Mouse (Mus musculus) midbrain, embryonic 16.5 days (tissue): ENCODE results near the gene Cd82. TPM values are rescaled to one million over a fixed set of nuclear protein-coding genes. Genes with fewer than 3 reads are reported as not detected.

Source experiments
- ATAC-seq: fragments of 200-750 bp; cut with Nextera tagmentation; 2 replicates; pipeline ENCODE4 v1.8.0; 2017; ENCODE audit warnings: moderate TSS enrichment
- H3K27ac ChIP-seq: fragments of 300-500 bp; sonication (generic); 2 replicates; pipeline ENCODE4 v1.5.1; 2014; ENCODE audit warnings: mild to moderate bottlenecking, low read length, mixed read lengths
- H3K27me3 ChIP-seq: fragments of 300-500 bp; sonication (generic); 2 replicates; pipeline ENCODE4 v1.6.1; 2014; ENCODE audit warnings: low read depth, low read length, mixed read lengths; ENCODE audit not compliant: control insufficient read depth, insufficient read depth
- H3K36me3 ChIP-seq: fragments of 300-500 bp; sonication (generic); 2 replicates; pipeline ENCODE4 v1.6.1; 2014; ENCODE audit warnings: mild to moderate bottlenecking, low read length, moderate library complexity, mixed read lengths; ENCODE audit not compliant: control insufficient read depth, insufficient read depth
- H3K4me1 ChIP-seq: fragments of 300-500 bp; sonication (generic); 2 replicates; pipeline ENCODE4 v1.6.1; 2014; ENCODE audit warnings: mild to moderate bottlenecking, low read length, mixed read lengths; ENCODE audit not compliant: control insufficient read depth, insufficient read depth
- H3K4me2 ChIP-seq: fragments of 300-500 bp; sonication (generic); 2 replicates; pipeline ENCODE4 v1.6.1; 2014; ENCODE audit warnings: mild to moderate bottlenecking, low read length, mixed read lengths
- H3K4me3 ChIP-seq: fragments of 300-500 bp; sonication (generic); 2 replicates; pipeline ENCODE4 v1.5.1; 2014; ENCODE audit warnings: low read depth, mild to moderate bottlenecking, low read length, moderate library complexity, mixed read lengths
- H3K9ac ChIP-seq: fragments of 300-500 bp; sonication (generic); 2 replicates; pipeline ENCODE4 v1.6.1; 2014; ENCODE audit warnings: low read depth, low read length, mixed read lengths
- H3K9me3 ChIP-seq: fragments of 300-500 bp; sonication (generic); replicated peaks from 2 replicates; pipeline ENCODE4 v1.6.1; 2014; ENCODE audit warnings: mild to moderate bottlenecking, low read length, mixed read lengths; ENCODE audit not compliant: control insufficient read depth, poor library complexity, severe bottlenecking
- WGBS: fragments of 180-500 bp; shearing (Covaris S2); extraction: QIAGEN DNeasy Blood & Tissue Kit; methylation state at CpG from one replicate; pipeline ENCODE4 v1.1.7; 2014; 5-methylcytosine and 5-hydroxymethylcytosine counted together
- polyA plus RNA-seq: library from polyadenylated mRNA; unstranded; fragments of >200 nt; fragmentation: Nextera tagmentation; extraction: Ambion mirVana; gene quantifications from 2 replicates; pipeline ENCODE4 v1.2.1, GENCODE M21; 2015

Gene Cd82
- polyA plus RNA-seq, 1 experiment from 2014 or later, result 19.5 TPM

- H3K9ac ChIP-seq, result no peak overlapping the region
- 67% methylated on average over 3 of the region's 3 CpGs for WGBS
- no peaks in the 10 kb centered on the region for H3K27me3 ChIP-seq
- no peak overlapping the region for H3K4me3 ChIP-seq
- H3K4me2 ChIP-seq, result no peak overlapping the region
- no peaks in the 10 kb centered on the region for H3K36me3 ChIP-seq
- H3K4me1 ChIP-seq, result no peaks in the 10 kb centered on the region
- no peak for ATAC-seq
- no peak overlapping the region for H3K27ac ChIP-seq
- H3K9me3 ChIP-seq, result no peaks in the 10 kb centered on the region
Observed at GRCm38 (mm10) chr2:93493541-93493940, 30.6 kb upstream of the Cd82 start.

GRCm38 (mm10) chr2:93490516-93490915 is 27.6 kb upstream of the Cd82 start:
- Histone ChIP-seq H3K4me3 (no peak overlapping the region), H3K9me3 (no peaks in the 10 kb centered on the region), H3K4me2 (no peak overlapping the region), H3K9ac (no peak overlapping the region), H3K36me3 (no peaks in the 10 kb centered on the region), H3K27ac (no peak overlapping the region), H3K4me1 (no peaks in the 10 kb centered on the region), H3K27me3 (no peaks in the 10 kb centered on the region)
- ATAC-seq, result no peak
- WGBS, result 91% methylated on average over 2 of the region's 2 CpGs

GRCm38 (mm10) chr2:93488911-93489587 is 26.1 kb upstream of the Cd82 start:
- H3K4me3 ChIP-seq, result no peak overlapping the region
- no peak overlapping the region for H3K27ac ChIP-seq
- no peaks in the 10 kb centered on the region for H3K4me1 ChIP-seq
- no peaks in the 10 kb centered on the region for H3K9me3 ChIP-seq
- no peak overlapping the region for H3K9ac ChIP-seq
- no peak for ATAC-seq
- H3K27me3 ChIP-seq, result no peaks in the 10 kb centered on the region
- no peaks in the 10 kb centered on the region for H3K36me3 ChIP-seq
- WGBS, result 35% methylated on average over 19 of the region's 19 CpGs
- H3K4me2 ChIP-seq, result no peak overlapping the region

GRCm38 (mm10) chr2:93485459-93485858 is 22.5 kb upstream of the Cd82 start:
- no peak for ATAC-seq
- no peaks in the 10 kb centered on the region for H3K4me1 ChIP-seq
- H3K9me3 ChIP-seq, result no peaks in the 10 kb centered on the region
- no peak overlapping the region for H3K9ac ChIP-seq
- H3K4me2 ChIP-seq, result no peak overlapping the region
- WGBS, result 54% methylated on average over 9 of the region's 9 CpGs
- no peaks in the 10 kb centered on the region for H3K27me3 ChIP-seq
- H3K36me3 ChIP-seq, result no peaks in the 10 kb centered on the region
- H3K27ac ChIP-seq, result no peak overlapping the region
- H3K4me3 ChIP-seq, result no peak overlapping the region

- no peaks in the 10 kb centered on the region for H3K27me3 ChIP-seq
- H3K9me3 ChIP-seq, result no peaks in the 10 kb centered on the region
- no peaks in the 10 kb centered on the region for H3K36me3 ChIP-seq
- no peak overlapping the region for H3K4me2 ChIP-seq
- H3K4me1 ChIP-seq, result no peaks in the 10 kb centered on the region
- 42% methylated on average over 6 of the region's 6 CpGs for WGBS
- no peak overlapping the region for H3K4me3 ChIP-seq
- 0 out of 2 replicates have a peak, but pooled peaks have one; percentile 52 for ATAC-seq
- no peak overlapping the region for H3K9ac ChIP-seq
- no peak overlapping the region for H3K27ac ChIP-seq
Observed at GRCm38 (mm10) chr2:93482036-93482644, 19.2 kb upstream of the Cd82 start.

- no peak overlapping the region for H3K9ac ChIP-seq
- ATAC-seq, result no peak
- no peaks in the 10 kb centered on the region for H3K36me3 ChIP-seq
- H3K9me3 ChIP-seq, result no peaks in the 10 kb centered on the region
- no peak overlapping the region for H3K4me3 ChIP-seq
- H3K4me2 ChIP-seq, result no peak overlapping the region
- no peaks in the 10 kb centered on the region; the same call in none of the 2 replicates for H3K27me3 ChIP-seq
- WGBS, result 77% methylated on average over 5 of the region's 5 CpGs
- H3K27ac ChIP-seq, result no peak overlapping the region
- no peaks in the 10 kb centered on the region for H3K4me1 ChIP-seq
Observed at GRCm38 (mm10) chr2:93478744-93479143, 15.8 kb upstream of the Cd82 start.

- no peak overlapping the region for H3K4me2 ChIP-seq
- no peaks in the 10 kb centered on the region for H3K9me3 ChIP-seq
- no peaks in the 10 kb centered on the region for H3K4me1 ChIP-seq
- H3K4me3 ChIP-seq, result no peak overlapping the region
- no peaks in the 10 kb centered on the region; the same call in none of the 2 replicates for H3K27me3 ChIP-seq
- H3K27ac ChIP-seq, result no peak overlapping the region
- H3K36me3 ChIP-seq, result no peaks in the 10 kb centered on the region
- WGBS, result 43% methylated on average over 7 of the region's 7 CpGs
- H3K9ac ChIP-seq, result no peak overlapping the region
- no peak for ATAC-seq
Observed at GRCm38 (mm10) chr2:93477519-93477918, 14.6 kb upstream of the Cd82 start.

GRCm38 (mm10) chr2:93476487-93476886 is 13.5 kb upstream of the Cd82 start:
- ATAC-seq, result no peak
- 89% methylated on average over 7 of the region's 7 CpGs for WGBS
- H3K27me3 ChIP-seq, result no peaks in the 10 kb centered on the region; the same call in none of the 2 replicates

GRCm38 (mm10) chr2:93475040-93475439 is 12.1 kb upstream of the Cd82 start:
- no peak overlapping the region for H3K4me2 ChIP-seq
- H3K27me3 ChIP-seq, result no peaks in the 10 kb centered on the region; the same call in none of the 2 replicates
- no peak overlapping the region for H3K27ac ChIP-seq
- H3K9me3 ChIP-seq, result no peaks in the 10 kb centered on the region
- no peak overlapping the region for H3K4me3 ChIP-seq
- no peak overlapping the region for H3K9ac ChIP-seq
- H3K4me1 ChIP-seq, result peaks cover 3% of the 10 kb centered on the region; the same call in 1 of the 2 replicates
- H3K36me3 ChIP-seq, result no peaks in the 10 kb centered on the region
- peak; percentile 66 for ATAC-seq
- WGBS, result under 1% methylated on average over 11 of the region's 11 CpGs

More at GRCm38 (mm10) chr2:93476487-93476886, 13.5 kb upstream of the Cd82 start:
- Histone ChIP-seq H3K4me2 (no peak overlapping the region), H3K4me3 (no peak overlapping the region), H3K9me3 (no peaks in the 10 kb centered on the region), H3K4me1 (no peaks in the 10 kb centered on the region), H3K36me3 (no peaks in the 10 kb centered on the region), H3K9ac (no peak overlapping the region), H3K27ac (no peak overlapping the region)
